Mouse (Mus musculus) v-Abl transformed pro-B cells (cell line): ENCODE data around the gene Cltc.

ENCODE experiments used
- in situ Hi-C, 2 experiments: fragments of 400-800 bp; cut with MboI; formaldehyde crosslinking; loops; one replicate each; pipeline ENCODE4 v1.15.1; 2025; ENCODE audit not compliant: unreplicated experiment in 2 of 2

The Cltc gene

GRCm38 (mm10) chr11:86655671-86656070, 101.7 kb downstream of the Cltc start:
- in situ Hi-C loops, result loop anchor here (5.0 to 25.0 kb wide), 5 partner anchors 88 to 818 kb away; partner anchors contain the start of genes Gm11444 (in 1 of the 2) and Tbx2 (in 1 of the 2)

- in situ Hi-C loops, result loop anchor here (25.0 kb wide), 3 partner anchors 358 to 817 kb away; partner anchors contain the start of genes Gm11444 (in 1 of the 2) and Tbx2 (in 1 of the 2)
These were observed 103.3 kb downstream of the Cltc start for GRCm38 (mm10) chr11:86654096-86654495.

- in situ Hi-C loops, result loop anchor here (25.0 kb wide), 3 partner anchors 359 to 816 kb away; partner anchors contain the start of genes Gm11444 (in 1 of the 2) and Tbx2 (in 1 of the 2)
These were observed 103.9 kb downstream of the Cltc start for GRCm38 (mm10) chr11:86653446-86653845.

- in situ Hi-C loops, result loop anchor here (25.0 kb wide), 3 partner anchors 360 to 815 kb away; partner anchors contain the start of genes Gm11444 (in 1 of the 2) and Tbx2 (in 1 of the 2)
These were observed 104.8 kb downstream of the Cltc start for GRCm38 (mm10) chr11:86652578-86652979.

- in situ Hi-C loops, result loop anchor here (25.0 kb wide), 3 partner anchors 362 to 813 kb away; partner anchors contain the start of genes Gm11444 (in 1 of the 2) and Tbx2 (in 1 of the 2)
These were observed 106.7 kb downstream of the Cltc start for GRCm38 (mm10) chr11:86650676-86651075.

- in situ Hi-C loops, result no loop called here
These were observed 107.8 kb downstream of the Cltc start for GRCm38 (mm10) chr11:86649542-86649941.

GRCm38 (mm10) chr11:86647706-86648447, 109.5 kb downstream of the Cltc start:
- in situ Hi-C loops, result no loop called here

GRCm38 (mm10) chr11:86646885-86647459, 110.4 kb downstream of the Cltc start:
- in situ Hi-C loops, result no loop called here

GRCm38 (mm10) chr11:86646136-86646834, 111.1 kb downstream of the Cltc start:
- in situ Hi-C loops, result no loop called here

GRCm38 (mm10) chr11:86644553-86644952, 112.8 kb downstream of the Cltc start:
- in situ Hi-C loops, result no loop called here
